Mouse (Mus musculus) MEL (cell line): ENCODE data around the gene Mblac1. TPM values are rescaled to one million over a fixed set of nuclear protein-coding genes. Genes with fewer than 3 reads are reported as not detected.

ENCODE experiments used
- DNase-seq: peaks from one replicate; pipeline ENCODE4 v3.0.0; 2011; ENCODE audit warnings: low read depth, low spot score
- H3K27ac ChIP-seq: 2 replicates; pipeline ENCODE4 v1.5.1; 2012; ENCODE audit warnings: low read depth, mild to moderate bottlenecking, control low read depth, low read length, moderate library complexity; ENCODE audit not compliant: control insufficient read depth
- H3K27me3 ChIP-seq, 2 experiments: fragments of 150-350 bp in 1 of 2; sonication (generic) in 1 of 2; 2 replicates each; pipeline ENCODE4 v1.6.1; 2012; ENCODE audit warnings: low read length in 2 of 2, mild to moderate bottlenecking in 2 of 2, improper control_type of control experiment in 1 of 2, moderate library complexity in 1 of 2; ENCODE audit not compliant: insufficient read depth in 2 of 2, control insufficient read depth in 1 of 2
- H3K36me3 ChIP-seq, 2 experiments: 2 replicates each; pipeline ENCODE4 v1.6.1; 2012 to 2014; ENCODE audit warnings: low read length in 2 of 2, improper control_type of control experiment in 1 of 2, inconsistent platforms in 1 of 2, mild to moderate bottlenecking in 1 of 2; ENCODE audit not compliant: insufficient read depth in 2 of 2, control insufficient read depth in 1 of 2
- H3K4me1 ChIP-seq, 2 experiments: fragments of 150-350 bp in 1 of 2; sonication (generic) in 1 of 2; 2 replicates each; pipeline ENCODE4 v1.6.1; 2012; ENCODE audit warnings: low read length in 2 of 2, improper control_type of control experiment in 1 of 2, mild to moderate bottlenecking in 1 of 2; ENCODE audit not compliant: insufficient read depth in 2 of 2, control insufficient read depth in 1 of 2
- H3K4me3 ChIP-seq, 2 experiments: fragments of 150-350 bp in 1 of 2; sonication (generic) in 1 of 2; 2 replicates each; pipeline ENCODE4 v1.5.1; 2012; ENCODE audit warnings: low read depth in 2 of 2, low read length in 2 of 2, mild to moderate bottlenecking in 2 of 2, moderate library complexity in 2 of 2, control low read depth in 1 of 2, improper control_type of control experiment in 1 of 2; ENCODE audit not compliant: control insufficient read depth in 1 of 2, insufficient read depth in 1 of 2
- H3K79me2 ChIP-seq: 2 replicates; pipeline ENCODE4 v1.6.1; 2012; ENCODE audit warnings: mild to moderate bottlenecking, low read length, moderate library complexity; ENCODE audit not compliant: control insufficient read depth, poor library complexity, insufficient read depth
- H3K9ac ChIP-seq: 2 replicates; pipeline ENCODE4 v1.6.1; 2012; ENCODE audit warnings: low read depth, mild to moderate bottlenecking, control low read depth, low read length, moderate library complexity; ENCODE audit not compliant: control insufficient read depth, poor library complexity, severe bottlenecking
- H3K9me3 ChIP-seq: fragments of 150-350 bp; sonication (generic); replicated peaks from 2 replicates; pipeline ENCODE4 v1.6.1; 2012; ENCODE audit warnings: mild to moderate bottlenecking, low read length, improper control_type of control experiment, moderate library complexity; ENCODE audit not compliant: insufficient read depth
- CHD1 ChIP-seq: IDR thresholded peaks from 2 replicates; pipeline ENCODE4 v1.6.1; 2012; ENCODE audit warnings: low read depth, mild to moderate bottlenecking, inconsistent platforms, low read length, improper control_type of control experiment
- E2F4 ChIP-seq: IDR thresholded peaks from 2 replicates; pipeline ENCODE4 v1.6.1; 2011; ENCODE audit warnings: low read depth, low read length, improper control_type of control experiment, borderline replicate concordance
- EP300 ChIP-seq, 2 experiments: IDR thresholded peaks; 2 replicates each; pipeline ENCODE4 v1.6.1; 2011; ENCODE audit warnings: improper control_type of control experiment in 2 of 2, low read length in 2 of 2, low read depth in 1 of 2, mild to moderate bottlenecking in 1 of 2
- JUND ChIP-seq: IDR thresholded peaks from 2 replicates; pipeline ENCODE4 v1.6.1; 2011; ENCODE audit warnings: low read depth, mild to moderate bottlenecking, improper control_type of control experiment, low read length
- MAFK ChIP-seq: IDR thresholded peaks from 2 replicates; pipeline ENCODE4 v1.6.1; 2011; ENCODE audit warnings: low read depth, mild to moderate bottlenecking, low read length, improper control_type of control experiment, borderline replicate concordance
- MEF2A ChIP-seq: IDR thresholded peaks from 2 replicates; pipeline ENCODE4 v1.6.1; 2014; ENCODE audit warnings: low read depth, mild to moderate bottlenecking, inconsistent platforms, low read length, improper control_type of control experiment; ENCODE audit not compliant: poor library complexity, insufficient replicate concordance, severe bottlenecking; ENCODE audit errors: extremely low read depth
- MYB ChIP-seq: IDR thresholded peaks from 2 replicates; pipeline ENCODE4 v1.6.1; 2011; ENCODE audit warnings: mild to moderate bottlenecking, low read depth, low read length, improper control_type of control experiment
- MYC ChIP-seq: IDR thresholded peaks from 2 replicates; pipeline ENCODE4 v1.6.1; 2011; ENCODE audit warnings: low read depth, mild to moderate bottlenecking, low read length, improper control_type of control experiment, moderate library complexity
- NRF1 ChIP-seq: IDR thresholded peaks from 2 replicates; pipeline ENCODE4 v1.6.1; 2014; ENCODE audit warnings: low read depth, mild to moderate bottlenecking, inconsistent platforms, low read length, improper control_type of control experiment, moderate library complexity; ENCODE audit not compliant: poor library complexity, insufficient read depth, severe bottlenecking
- POLR2A ChIP-seq, 2 experiments: IDR thresholded peaks; 2 replicates each; pipeline ENCODE4 v1.6.1; 2011 to 2012; ENCODE audit warnings: low read length in 2 of 2, mild to moderate bottlenecking in 2 of 2, control low read depth in 1 of 2, improper control_type of control experiment in 1 of 2, low read depth in 1 of 2, moderate library complexity in 1 of 2; ENCODE audit not compliant: control insufficient read depth in 1 of 2, insufficient read depth in 1 of 2, poor library complexity in 1 of 2
- POLR2AphosphoS5 ChIP-seq: IDR thresholded peaks from 2 replicates; pipeline ENCODE4 v1.6.1; 2012; ENCODE audit warnings: low read depth, borderline replicate concordance, mild to moderate bottlenecking, inconsistent platforms, low read length, moderate library complexity, mixed read lengths
- RCOR1 ChIP-seq: IDR thresholded peaks from 2 replicates; pipeline ENCODE4 v1.6.1; 2012; ENCODE audit warnings: low read depth, mild to moderate bottlenecking, inconsistent platforms, low read length, improper control_type of control experiment
- SIN3A ChIP-seq: IDR thresholded peaks from 2 replicates; pipeline ENCODE4 v1.6.1; 2012; ENCODE audit warnings: low read length, improper control_type of control experiment, inconsistent platforms
- TAL1 ChIP-seq: IDR thresholded peaks from 2 replicates; pipeline ENCODE4 v1.6.1; 2012; ENCODE audit warnings: mild to moderate bottlenecking, inconsistent platforms, low read length, moderate library complexity, mixed read lengths
- TBP ChIP-seq: IDR thresholded peaks from 2 replicates; pipeline ENCODE4 v1.8.0; 2011; ENCODE audit warnings: low read depth, low read length, improper control_type of control experiment
- TCF12 ChIP-seq: IDR thresholded peaks from 2 replicates; pipeline ENCODE4 v1.6.1; 2014; ENCODE audit warnings: low read depth, mild to moderate bottlenecking, inconsistent platforms, low read length, improper control_type of control experiment, moderate library complexity
- UBTF ChIP-seq: IDR thresholded peaks from 2 replicates; pipeline ENCODE4 v1.6.1; 2012; ENCODE audit warnings: low read depth, mild to moderate bottlenecking, inconsistent platforms, low read length, improper control_type of control experiment, moderate library complexity, borderline replicate concordance; ENCODE audit not compliant: insufficient read depth
- ZKSCAN1 ChIP-seq: IDR thresholded peaks from 2 replicates; pipeline ENCODE4 v1.6.1; 2012; ENCODE audit warnings: low read depth, mild to moderate bottlenecking, inconsistent platforms, low read length, improper control_type of control experiment, moderate library complexity
- ZNF384 ChIP-seq: IDR thresholded peaks from 2 replicates; pipeline ENCODE4 v1.6.1; 2012; ENCODE audit warnings: low read depth, mild to moderate bottlenecking, inconsistent platforms, low read length, improper control_type of control experiment
- polyA plus RNA-seq, 2 experiments: library from polyadenylated mRNA; stranded (reverse) in 1 of 2; unstranded in 1 of 2; fragments of >175 nt in 1 of 2; fragments of >200 nt in 1 of 2; gene quantifications; 2 replicates each; pipeline versions ENCODE4 v1.2.1 to v1.2.4; 2012; ENCODE audit warnings: low replicate concordance in 2 of 2, low read depth in 1 of 2; ENCODE audit not compliant: insufficient read length in 2 of 2, insufficient read depth in 1 of 2, missing spikeins in 1 of 2
- total RNA-seq: library from RNA; depleted of rRNA; stranded (reverse); fragments of 300-350 nt; gene quantifications from 2 replicates; pipeline ENCODE4 v1.2.3, GENCODE M21; 2012

Gene Mblac1
- total and polyA plus RNA-seq, 3 experiments, result 5.0 to 5.7 TPM; not detected in 1

DNA sequence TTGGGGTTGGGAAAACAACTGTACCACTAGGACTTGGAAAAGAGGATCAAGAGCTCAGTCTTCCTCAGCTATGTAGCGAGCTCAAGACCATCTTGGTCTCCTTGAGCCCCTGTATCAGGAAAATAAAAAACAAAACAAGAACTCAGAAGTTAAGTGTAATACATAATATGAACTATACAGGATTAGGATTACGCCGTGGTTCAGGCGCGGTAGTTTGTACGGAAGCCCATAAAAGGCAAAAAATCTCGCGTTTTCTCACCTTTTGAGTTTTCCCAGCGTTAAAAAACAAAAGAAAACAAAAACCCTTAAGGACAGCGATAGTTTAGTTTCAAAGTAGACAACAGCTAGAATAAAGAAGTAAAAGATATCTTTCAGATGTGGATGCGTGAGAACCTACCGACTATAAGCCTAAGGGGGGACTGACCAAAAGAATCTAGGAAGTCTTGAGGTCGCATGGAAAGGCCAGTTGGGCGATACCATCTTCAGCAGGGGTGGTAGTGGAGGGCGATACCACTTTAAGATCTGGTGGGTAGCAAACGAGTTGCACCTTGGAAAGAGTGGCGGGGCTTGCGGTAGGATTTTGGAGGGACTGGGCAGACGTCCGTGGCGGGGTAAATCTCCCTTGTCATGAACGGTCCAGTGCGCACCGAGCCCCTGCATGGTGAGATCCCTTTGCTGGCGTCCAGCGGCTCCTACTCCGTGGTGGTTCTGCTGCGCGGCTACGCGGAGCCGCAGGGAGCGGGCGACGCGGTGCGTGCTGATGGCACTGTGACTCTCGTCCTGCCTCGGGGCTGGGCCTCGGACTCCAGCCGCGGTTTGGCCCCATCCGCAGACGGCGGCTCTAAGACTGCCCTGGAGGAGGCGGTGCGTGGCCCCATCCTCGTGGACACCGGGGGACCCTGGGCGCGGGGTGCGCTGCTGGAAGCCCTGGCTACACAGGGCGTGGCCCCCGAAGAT, at the start of gene Mblac1 (continued):
- no peak for TF ChIP-seq POLR2AphosphoS5
- no peak for TF ChIP-seq TAL1
- peak; percentile 69 for TF ChIP-seq MYB
- TF ChIP-seq SIN3A, result no peak; the same call in none of the 2 replicates
- TF ChIP-seq TBP, result peak; percentile 97
- no peak for TF ChIP-seq NRF1

GRCm38 (mm10) chr5:138154390-138154789, 39.7 kb upstream of the Mblac1 start:
- Histone ChIP-seq H3K79me2 (peaks cover 5% of the 10 kb centered on the region), H3K4me1 (peaks cover 0 to 4% of the 10 kb centered on the region in 2 experiments; a peak in 1 of 4 replicates), H3K9me3 (no peaks in the 10 kb centered on the region), H3K27me3 (no peaks in the 10 kb centered on the region), H3K27ac (no peak overlapping the region), H3K4me3 (peak overlapping the region in 1 of 2 experiments; percentile 79; a peak in 1 of 4 replicates), H3K36me3 (peaks cover 2 to 3% of the 10 kb centered on the region in 2 experiments), H3K9ac (no peak overlapping the region; the same call in 1 of the 2 replicates)
- TF ChIP-seq E2F4 (no peak), MYB (no peak), POLR2A (IDR thresholded peaks at IDR 0.05; ENCODE audit: control insufficient read depth in 1 of 2, insufficient read depth in 1 of 2, low read depth in 1 of 2, low read length in 2 of 2, poor library complexity in 1 of 2) (no peak), MEF2A (no peak), UBTF (no peak), MAFK (no peak), CHD1 (no peak), TCF12 (no peak), EP300 (IDR thresholded peaks at IDR 0.05; ENCODE audit: low read depth in 1 of 2, low read length in 2 of 2) (no peak), ZKSCAN1 (no peak), POLR2AphosphoS5 (no peak), TBP (no peak), SIN3A (no peak), JUND (no peak), MYC (no peak), RCOR1 (no peak), ZNF384 (no peak)
- DNase-seq, result no peak
